In the genomic region with DNA sequence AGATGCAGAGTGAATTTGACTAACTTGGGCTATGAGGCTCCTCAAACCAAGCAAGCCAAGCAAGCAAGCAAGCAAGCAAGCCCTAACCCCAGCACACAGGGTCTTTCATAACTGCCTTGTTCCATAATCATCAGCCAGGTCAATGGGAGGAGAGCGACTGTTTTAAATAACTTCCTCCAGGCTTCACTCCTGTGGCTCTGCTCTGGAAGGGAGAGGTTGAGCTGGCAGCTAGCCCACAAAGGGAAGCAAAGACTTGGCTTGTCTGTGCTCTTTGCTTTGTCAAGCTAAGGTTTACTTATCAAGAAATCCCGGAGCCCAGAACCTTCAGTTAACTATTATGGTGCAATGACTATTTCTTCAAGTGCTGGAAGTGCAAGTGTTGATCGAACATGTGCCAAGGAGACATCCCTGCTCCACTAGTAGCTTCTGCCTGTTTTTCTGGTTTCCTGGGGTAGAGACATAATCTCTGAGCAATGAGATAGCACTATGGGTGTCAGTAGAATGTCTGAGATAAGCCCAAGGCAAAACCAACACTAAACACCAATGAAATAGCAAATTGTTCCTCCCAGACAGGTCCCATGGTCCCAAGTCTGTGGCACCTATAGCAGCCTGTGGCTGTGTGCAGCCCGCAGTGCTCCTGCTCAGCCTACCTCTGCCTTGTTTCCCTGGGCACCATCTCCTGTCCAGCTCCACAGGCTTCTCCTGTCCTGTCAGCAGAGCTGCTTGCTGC, we compare ENCODE assay signal across 14 mouse cellular contexts.
DNase-seq lines count a peak whose midpoint lies in the region; ATAC-seq and TF ChIP-seq lines count a peak whose summit lies in the region.
"Had no signal": no experiment of that assay in that cellular context is flagged by ENCODE, and none has a peak within 500 bp of the region (broad histone marks: within the 10 kb centered on the region; RNA-seq: fewer than 3 reads in every experiment).

No protein-coding gene starts in this region.

- peaks cover 66% of the 10 kb centered on the region for H3K36me3 ChIP-seq in heart, embryonic 14.5 days (ENCODE audit: control insufficient read depth, insufficient read depth, low read length)
- peaks cover 14% of the 10 kb centered on the region; the same call in 1 of the 2 replicates for H3K36me3 ChIP-seq in heart, embryonic 11.5 days (ENCODE audit: control insufficient read depth, insufficient read depth, low read length)
- peaks cover 20 to 35% of the 10 kb centered on the region in 2 experiments for H3K36me3 ChIP-seq in MEL (ENCODE audit: control insufficient read depth in 1 of 2, insufficient read depth in 2 of 2, low read length in 2 of 2)
- H3K36me3 ChIP-seq in forebrain, embryonic 10.5 days (replicated peaks) = peaks cover 98% of the 10 kb centered on the region

- peaks cover 10 to 23% of the 10 kb centered on the region in 2 experiments for H3K4me1 ChIP-seq in heart, embryonic 14.5 days (ENCODE audit: control insufficient read depth in 2 of 2, insufficient read depth in 2 of 2, low read length in 2 of 2)
- H3K4me1 ChIP-seq in heart, embryonic 11.5 days (ENCODE audit: control insufficient read depth, insufficient read depth, low read length) = no peaks in the 10 kb centered on the region
- H3K4me1 ChIP-seq in MEL (ENCODE audit: control insufficient read depth in 1 of 2, insufficient read depth in 2 of 2, low read length in 2 of 2) = peaks cover 18 to 19% of the 10 kb centered on the region in 2 experiments
- no peaks in the 10 kb centered on the region for H3K4me1 ChIP-seq in forebrain, embryonic 10.5 days

- H3K9me3 ChIP-seq in heart, embryonic 14.5 days (ENCODE audit: control insufficient read depth, low read length) = no peaks in the 10 kb centered on the region
- H3K9me3 ChIP-seq in heart, embryonic 11.5 days (replicated peaks; ENCODE audit: control insufficient read depth, low read length) = no peaks in the 10 kb centered on the region
- H3K9me3 ChIP-seq in MEL (replicated peaks; ENCODE audit: insufficient read depth, low read length) = no peaks in the 10 kb centered on the region
- no peaks in the 10 kb centered on the region for H3K9me3 ChIP-seq in forebrain, embryonic 10.5 days
- H3K9me3 ChIP-seq: neural tube, embryonic 13.5 days had no signal

- DNase-seq in kidney, postnatal 36 days = peak; percentile 14 to 48
- no peak for DNase-seq in kidney, adult 8-10 months
- peak; percentile 76 for DNase-seq in MEL (ENCODE audit: low read depth, low spot score)
- no peak for DNase-seq in forebrain, embryonic 10.5 days (ENCODE audit: extremely low spot score, low spot score)
- DNase-seq in thymus, postnatal 36 days = no peak
- DNase-seq: left cerebral cortex, postnatal 4 days; right cerebral cortex, postnatal 4 days; thymus, adult 2 months had no signal

- no peak overlapping the region for H3K4me2 ChIP-seq in heart, embryonic 14.5 days (ENCODE audit: low read length)
- no peak overlapping the region for H3K4me2 ChIP-seq in heart, embryonic 11.5 days
- H3K4me2 ChIP-seq: neural tube, embryonic 13.5 days had no signal

- peak; percentile 47 to 62; a peak in 3 of 4 replicates for TF ChIP-seq EP300 in MEL (IDR thresholded peaks at IDR 0.05; ENCODE audit: low read depth in 1 of 2, low read length in 2 of 2)

- no peaks in the 10 kb centered on the region for H3K79me2 ChIP-seq in MEL (ENCODE audit: control insufficient read depth, insufficient read depth, low read length, poor library complexity)

- H3K27me3 ChIP-seq in heart, embryonic 14.5 days (ENCODE audit: control insufficient read depth, insufficient read depth, low read length) = no peaks in the 10 kb centered on the region
- H3K27me3 ChIP-seq in heart, embryonic 11.5 days (ENCODE audit: control insufficient read depth, insufficient read depth, low read length) = no peaks in the 10 kb centered on the region
- no peaks in the 10 kb centered on the region for H3K27me3 ChIP-seq in MEL (ENCODE audit: control insufficient read depth in 1 of 2, insufficient read depth in 2 of 2, low read length in 2 of 2)
- no peaks in the 10 kb centered on the region for H3K27me3 ChIP-seq in forebrain, embryonic 10.5 days (ENCODE audit: poor library complexity, severe bottlenecking)
- H3K27me3 ChIP-seq: neural tube, embryonic 13.5 days; Patski had no signal

- TF ChIP-seq RAD21 in MEL (IDR thresholded peaks at IDR 0.05; ENCODE audit: low read depth, low read length) = no peak

- H3K9ac ChIP-seq in heart, embryonic 14.5 days (ENCODE audit: low read length) = no peak overlapping the region
- H3K9ac ChIP-seq in heart, embryonic 11.5 days (ENCODE audit: low read depth, low read length) = no peak overlapping the region
- no peak overlapping the region for H3K9ac ChIP-seq in MEL (ENCODE audit: control insufficient read depth, low read depth, low read length, poor library complexity, severe bottlenecking)
- H3K9ac ChIP-seq: neural tube, embryonic 13.5 days had no signal

- TF ChIP-seq POLR2A in MEL (IDR thresholded peaks at IDR 0.05; ENCODE audit: control insufficient read depth in 1 of 2, insufficient read depth in 1 of 2, low read depth in 1 of 2, low read length in 2 of 2, poor library complexity in 1 of 2) = no peak

- ATAC-seq in heart, embryonic 14.5 days (ENCODE audit: insufficient number of reproducible peaks, insufficient read depth, low FRiP score, low read depth) = no peak
- no peak for ATAC-seq in heart, embryonic 11.5 days (replicated peaks; ENCODE audit: insufficient number of reproducible peaks, low FRiP score, low TSS enrichment)
- 0 out of 2 replicates have a peak, but pooled peaks have one; percentile 22 for ATAC-seq in erythroid progenitor cell, adult 5-6 weeks (replicated peaks; ENCODE audit: low FRiP score, poor library complexity, severe bottlenecking)
- ATAC-seq: Patski had no signal

- H3K27ac ChIP-seq in heart, embryonic 14.5 days (replicated peaks in 1 of 2; ENCODE audit: control insufficient read depth in 1 of 2, insufficient read depth in 1 of 2, low read depth in 2 of 2, low read length in 2 of 2) = peak overlapping the region; percentile 42 to 66; a peak in 3 of 4 replicates
- no peak overlapping the region for H3K27ac ChIP-seq in heart, embryonic 11.5 days (ENCODE audit: low read depth, low read length)
- peak overlapping the region; percentile 54 for H3K27ac ChIP-seq in MEL (ENCODE audit: control insufficient read depth, low read depth, low read length)
- no peak overlapping the region for H3K27ac ChIP-seq in forebrain, embryonic 10.5 days
- H3K27ac ChIP-seq: kidney, postnatal 0 days; neural tube, embryonic 13.5 days had no signal

- no peak overlapping the region for H3K4me3 ChIP-seq in heart, embryonic 14.5 days (ENCODE audit: control insufficient read depth in 1 of 2, insufficient read depth in 1 of 2, low read depth in 1 of 2, low read length in 2 of 2)
- no peak overlapping the region for H3K4me3 ChIP-seq in heart, embryonic 11.5 days (ENCODE audit: low read depth, low read length)
- H3K4me3 ChIP-seq in MEL (ENCODE audit: control insufficient read depth in 1 of 2, insufficient read depth in 1 of 2, low read depth in 2 of 2, low read length in 2 of 2) = no peak overlapping the region
- H3K4me3 ChIP-seq in forebrain, embryonic 10.5 days = no peak overlapping the region
- H3K4me3 ChIP-seq: neural tube, embryonic 13.5 days had no signal

- 39% methylated on average over 4 of the region's 4 CpGs for WGBS in heart, embryonic 14.5 days
- 75% methylated on average over 4 of the region's 4 CpGs for WGBS in heart, embryonic 11.5 days (ENCODE audit: insufficient replicate concordance)
- 94% methylated on average over 4 of the region's 4 CpGs for WGBS in forebrain, embryonic 10.5 days

- TF ChIP-seq CTCF in MEL (IDR thresholded peaks at IDR 0.05 in 2 of 3, conservative IDR thresholded peaks at IDR 0.05 in 1 of 3; ENCODE audit: control insufficient read depth in 1 of 3, insufficient read depth in 1 of 3, low read depth in 2 of 3, low read length in 3 of 3, poor library complexity in 1 of 3, severe bottlenecking in 1 of 3) = no peak

TF ChIP-seq in MEL, 35 proteins besides CTCF, POLR2A, EP300 and RAD21:
- TF ChIP-seq SIN3A (IDR thresholded peaks at IDR 0.05; ENCODE audit: low read length) (peak; percentile 42; the same call in 1 of the 2 replicates), MXI1 (IDR thresholded peaks at IDR 0.05; ENCODE audit: low read depth, low read length) (peak; percentile 51; the same call in 1 of the 2 replicates), ETS1 (IDR thresholded peaks at IDR 0.05; ENCODE audit: low read depth, low read length) (0 out of 2 replicates have a peak, but pooled peaks have one; percentile 46), UBTF (IDR thresholded peaks at IDR 0.05; ENCODE audit: borderline replicate concordance, insufficient read depth, low read depth, low read length) (no peak), USF1 (IDR thresholded peaks at IDR 0.05; ENCODE audit: low read depth, low read length) (no peak), MAFK (IDR thresholded peaks at IDR 0.05; ENCODE audit: borderline replicate concordance, low read depth, low read length) (peak; percentile 24; the same call in 1 of the 2 replicates), RCOR1 (IDR thresholded peaks at IDR 0.05; ENCODE audit: low read depth, low read length) (peak; percentile 38; the same call in 1 of the 2 replicates), GABPA (IDR thresholded peaks at IDR 0.05; ENCODE audit: low read depth, low read length) (no peak), GATA1 (IDR thresholded peaks at IDR 0.05; ENCODE audit: low read depth, low read length) (peak; percentile 73; the same call in 1 of the 2 replicates), TCF12 (IDR thresholded peaks at IDR 0.05; ENCODE audit: low read depth, low read length) (peak; percentile 44; the same call in 1 of the 2 replicates)

Comparison
In these comparisons a context has a peak if more than half of its experiments do, and no peak if none do; other contexts are left out.
1. H3K27ac ChIP-seq: peak in heart, embryonic 14.5 days (2 of 2) and MEL (single experiment); none in heart, embryonic 11.5 days (single experiment) and forebrain, embryonic 10.5 days (single experiment).
2. DNase-seq: peak in kidney, postnatal 36 days (2 of 2) and MEL (single experiment); none in kidney, adult 8-10 months (0 of 2), forebrain, embryonic 10.5 days (single experiment) and thymus, postnatal 36 days (0 of 2).